Mouse (Mus musculus) megakaryocyte-erythroid progenitor cell, adult 5-6 weeks (primary cell): ENCODE measurements around the gene Slco1a5. TPM values are rescaled to one million over a fixed set of nuclear protein-coding genes. Genes with fewer than 3 reads are reported as not detected.
"Not testable (repeated sequence)": the region's sequence is repeated elsewhere in the genome, so short reads cannot be mapped to it uniquely, and the experiment has no call there.

Source experiments
- ATAC-seq: replicated peaks from 2 replicates; pipeline ENCODE4 v1.8.0; 2016; ENCODE audit warnings: mild to moderate bottlenecking, inconsistent platforms; ENCODE audit not compliant: severe bottlenecking, poor library complexity, low FRiP score, low TSS enrichment
- total RNA-seq, 2 experiments: library from RNA; stranded (forward) in 1 of 2; stranded (reverse) in 1 of 2; fragments of 200-1000, 215-1000 nt in 1 of 2; fragments of >200 nt in 1 of 2; fragmentation: Nextera tagmentation in 1 of 2; gene quantifications; 2 replicates each; pipeline ENCODE4 v1.2.3; 2014 to 2017

The Slco1a5 gene
- total RNA-seq, 2 experiments from 2014 or later, result not detected

DNA sequence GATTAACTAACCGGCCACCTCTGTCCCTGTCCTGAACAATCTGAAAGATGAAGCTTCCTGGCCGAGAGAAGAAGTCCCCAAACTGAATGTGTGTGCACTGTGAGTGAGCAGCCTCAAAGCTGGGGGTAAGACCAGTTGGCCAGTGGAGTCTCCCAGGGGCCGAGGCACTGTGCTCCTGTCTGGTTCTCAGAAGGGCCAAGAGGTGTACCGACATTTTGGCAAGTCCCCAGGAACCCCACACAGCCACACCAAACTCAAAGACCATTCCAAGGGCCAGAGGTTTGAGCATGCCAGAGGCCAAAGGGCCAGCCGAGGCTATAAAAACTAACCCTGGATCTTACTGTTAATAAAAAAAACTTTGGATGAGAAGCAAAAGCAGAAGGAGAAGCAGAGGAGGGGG, 8.5 kb downstream of the Slco1a5 start:
- ATAC-seq, result no peak

DNA sequence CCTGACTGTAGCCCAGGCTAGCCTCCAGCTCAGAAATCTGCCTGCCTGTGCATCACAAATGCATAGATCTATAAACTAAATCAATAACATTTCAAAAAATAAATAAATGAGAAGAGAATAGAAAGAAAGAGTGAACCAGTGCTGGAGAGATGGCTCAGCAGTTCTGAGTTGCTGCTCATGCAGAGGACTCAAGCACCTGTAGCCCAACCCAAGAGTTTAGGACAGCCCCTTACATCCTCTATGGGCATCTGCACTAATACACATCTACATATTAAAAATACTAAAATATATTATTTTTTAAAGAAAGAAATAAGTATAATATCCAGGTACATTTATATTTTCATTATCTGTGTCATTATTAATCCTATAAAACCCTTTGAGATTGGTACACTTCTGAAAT, 17.7 kb downstream of the Slco1a5 start:
- ATAC-seq, result no peak

DNA sequence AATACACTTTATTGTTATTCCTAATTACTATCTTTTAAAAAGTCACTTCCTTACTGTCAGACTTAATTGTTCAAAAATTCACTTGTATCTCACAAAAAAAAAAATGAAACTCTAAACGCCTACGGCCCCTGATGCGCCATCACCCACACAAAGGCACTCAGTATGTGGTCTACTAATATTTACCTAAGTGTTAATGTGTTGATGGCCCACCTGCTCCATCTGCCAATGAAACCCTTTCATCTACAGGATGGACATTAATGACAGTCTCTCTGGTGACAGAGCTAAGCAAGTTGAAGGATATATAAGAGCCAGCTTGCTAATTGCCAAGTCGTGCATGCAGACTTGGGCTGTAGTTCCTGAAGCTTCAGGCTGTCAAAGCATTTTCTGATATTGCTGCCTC, 24.7 kb downstream of the Slco1a5 start, which contains the start of gene Iapp:
TSS of gene Iapp (plus strand) at position 326 of the 400 bp plus-strand sequence.
- no peak for ATAC-seq

DNA sequence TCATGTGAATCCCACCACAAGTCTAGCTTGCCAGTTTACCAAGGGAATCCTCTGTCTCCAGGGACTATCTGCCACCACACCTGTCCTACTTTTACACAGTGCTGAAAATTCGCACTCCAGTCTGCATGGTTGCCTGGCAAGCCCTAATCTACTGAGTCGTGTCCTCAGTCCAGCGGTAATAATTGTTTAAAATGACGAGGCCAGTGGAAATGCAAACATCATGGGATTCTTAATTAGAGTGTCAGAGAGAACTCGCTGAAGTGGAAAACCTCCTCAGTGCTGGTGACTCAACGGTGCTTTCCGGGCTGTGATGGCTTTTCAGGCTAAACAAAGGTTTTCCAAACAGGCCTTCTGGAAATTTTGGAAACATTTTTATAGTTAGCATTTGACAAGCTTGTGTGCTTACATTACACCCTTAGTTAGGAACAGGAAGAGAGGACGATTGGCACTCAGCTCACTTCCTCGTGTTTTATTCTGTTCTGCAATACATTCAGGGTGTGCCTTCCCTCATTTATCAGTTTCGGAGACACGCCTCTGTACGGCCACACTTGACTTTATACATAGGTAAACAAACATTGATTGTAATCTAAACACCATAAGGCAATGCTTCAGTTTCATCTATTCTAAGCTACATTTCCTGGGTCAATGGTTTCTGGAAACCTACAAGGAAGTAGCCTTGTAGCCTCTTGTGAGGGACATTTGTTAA, 33.2 kb downstream of the Slco1a5 start:
- ATAC-seq, result no peak

DNA sequence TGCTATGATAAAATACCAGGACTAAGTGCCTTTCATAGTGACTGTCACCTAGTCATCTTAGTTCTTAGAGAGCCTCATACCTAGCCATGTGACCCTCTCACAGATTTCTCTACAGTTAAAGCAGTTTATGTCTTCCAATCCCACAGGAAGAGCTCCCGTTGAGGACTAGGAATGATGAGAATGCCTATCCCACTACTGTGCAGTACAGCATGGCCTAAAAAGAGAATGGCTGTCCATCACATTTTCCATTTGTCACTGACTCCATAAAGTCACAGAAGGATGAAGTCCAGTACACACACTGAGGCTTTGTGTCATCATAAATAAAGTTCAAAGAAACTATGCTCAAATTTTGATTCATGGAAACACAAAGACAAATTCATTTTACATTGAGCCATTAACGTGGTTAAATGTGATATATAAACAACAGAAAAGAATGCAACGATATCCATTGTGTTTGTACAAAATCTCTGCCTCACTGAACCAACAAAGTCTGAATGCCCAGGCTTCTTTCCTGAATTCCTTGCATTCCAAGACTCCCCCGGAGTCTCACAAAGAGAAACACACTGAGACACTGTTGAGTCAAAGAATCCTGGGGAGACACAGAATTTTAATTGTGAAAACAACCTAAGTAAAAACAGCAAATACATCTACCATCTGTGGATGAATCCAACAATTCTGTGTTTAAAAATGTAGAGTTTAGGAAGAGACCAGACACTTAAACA, 46.9 kb downstream of the Slco1a5 start:
- no peak for ATAC-seq

DNA sequence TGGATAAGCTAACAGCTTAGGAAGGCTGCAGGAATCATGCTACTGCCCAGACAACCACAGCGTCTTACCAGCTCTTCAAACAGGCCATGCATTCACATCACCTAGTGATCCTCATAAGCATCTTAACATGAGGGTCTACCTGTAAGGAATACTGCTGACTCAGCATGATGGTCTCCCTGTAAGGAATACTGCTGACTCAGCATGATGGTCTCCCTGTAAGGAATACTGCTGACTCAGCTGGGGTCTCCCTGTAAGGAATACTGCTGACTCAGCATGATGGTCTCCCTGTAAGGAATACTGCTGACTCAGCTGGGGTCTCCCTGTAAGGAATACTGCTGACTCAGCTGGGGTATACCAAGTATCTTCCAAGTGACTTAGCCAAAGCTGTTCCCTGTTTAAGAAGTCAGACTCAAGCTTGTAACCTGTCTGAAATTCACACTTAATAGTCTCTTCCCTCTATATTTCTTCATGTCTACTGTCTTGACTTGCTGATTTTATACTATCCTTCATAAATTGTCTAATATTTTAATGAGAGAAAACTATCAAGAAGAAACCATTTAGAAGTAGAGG, 72.0 kb downstream of the Slco1a5 start:
- ATAC-seq, result not testable (repeated sequence)

DNA sequence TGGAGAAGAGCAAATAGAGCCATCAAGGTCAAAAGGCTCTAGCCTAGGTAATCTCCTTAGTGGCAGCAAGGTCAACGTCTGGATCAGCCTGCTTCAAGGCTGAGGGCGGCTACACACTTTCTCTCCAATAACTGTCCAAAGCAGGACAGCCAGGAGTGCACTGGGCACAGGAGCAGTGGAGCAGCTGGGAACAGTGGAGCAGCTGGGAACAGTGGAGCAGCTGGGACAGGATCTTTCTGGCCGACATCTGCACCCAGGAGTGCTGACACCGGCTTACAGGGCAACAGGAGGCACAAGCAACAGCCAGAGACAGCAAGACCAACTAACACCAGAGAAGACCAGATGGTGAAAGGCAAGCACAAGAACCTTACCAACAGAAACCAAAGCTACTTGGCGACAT, 77.7 kb downstream of the Slco1a5 start:
- ATAC-seq, result no peak

DNA sequence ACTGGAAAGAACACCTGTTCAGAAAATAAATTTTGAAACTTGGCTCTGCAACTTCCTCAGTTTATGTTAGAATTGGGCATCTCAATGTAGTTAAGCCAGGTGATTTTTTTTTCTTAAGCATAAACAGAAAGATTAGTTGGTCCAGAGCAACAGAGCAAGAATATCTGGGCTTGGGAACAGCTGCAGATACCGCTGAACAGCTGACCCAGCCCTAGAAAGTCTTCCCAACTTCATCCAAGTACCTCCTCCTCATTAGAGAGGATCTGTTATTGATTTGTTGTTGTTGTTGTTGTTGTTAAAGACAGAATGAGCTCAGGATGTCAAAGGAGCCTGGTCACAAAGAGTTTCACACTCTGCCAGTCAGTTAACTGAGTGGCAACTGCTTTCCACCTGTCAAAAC, 83.3 kb downstream of the Slco1a5 start:
- ATAC-seq, result no peak

DNA sequence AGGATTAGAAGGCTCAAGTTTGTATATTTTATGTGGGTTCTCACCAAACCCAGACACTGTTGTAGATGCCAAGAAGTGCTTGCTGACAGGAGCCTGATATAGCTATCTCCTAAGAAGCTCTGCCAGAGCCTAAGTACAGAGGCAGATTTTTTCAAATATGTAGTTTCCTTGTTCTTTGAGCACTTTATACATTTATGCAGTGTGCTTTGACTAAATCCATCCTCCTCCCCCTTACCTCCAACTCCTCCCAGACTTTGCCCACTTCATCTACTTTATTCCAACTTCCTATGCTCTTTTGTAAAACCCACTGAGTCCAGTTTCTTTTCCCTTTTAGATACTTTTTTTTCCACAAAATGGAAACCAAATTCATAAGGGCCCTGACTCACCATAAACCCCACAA, 102.6 kb downstream of the Slco1a5 start:
- no peak for ATAC-seq

DNA sequence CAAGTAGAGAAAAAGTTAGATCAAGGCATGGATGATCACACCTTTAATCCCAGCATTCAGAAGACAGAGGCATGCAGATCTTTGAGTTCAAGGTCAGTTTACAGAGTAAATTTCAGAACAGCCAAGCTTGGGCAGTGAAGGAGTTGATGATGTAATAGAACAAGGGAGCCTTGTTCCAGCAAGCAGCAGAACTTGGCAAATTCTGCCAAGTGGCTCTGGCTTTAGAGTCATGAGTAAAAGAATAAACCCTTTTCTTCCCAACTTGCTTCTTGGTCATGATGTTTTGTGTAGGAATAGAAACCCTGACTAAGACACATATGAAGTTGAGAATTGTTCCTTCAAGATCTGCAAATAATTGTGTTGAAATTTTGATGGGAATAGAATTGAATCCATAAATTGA, 111.0 kb downstream of the Slco1a5 start:
- ATAC-seq, result no peak

DNA sequence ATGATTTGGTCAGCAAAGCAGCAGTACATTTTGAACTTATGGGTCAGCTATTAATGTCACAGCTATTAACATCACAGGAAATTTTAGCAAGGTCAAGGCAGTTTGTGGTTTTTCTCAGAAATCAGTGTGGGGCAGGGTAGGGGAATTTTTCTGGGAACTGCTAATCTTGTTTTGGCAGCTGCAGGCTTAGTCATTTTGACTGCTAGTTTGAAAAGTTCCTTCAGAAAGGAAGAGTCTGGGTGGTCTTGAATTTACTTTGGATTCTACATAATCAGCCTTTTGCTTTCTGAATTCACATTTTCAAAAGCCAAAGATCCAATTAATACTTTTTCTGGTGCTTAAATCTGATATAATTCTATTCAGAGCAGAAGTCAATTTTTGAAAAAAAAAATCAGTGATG, 113.0 kb downstream of the Slco1a5 start:
- ATAC-seq, result no peak

DNA sequence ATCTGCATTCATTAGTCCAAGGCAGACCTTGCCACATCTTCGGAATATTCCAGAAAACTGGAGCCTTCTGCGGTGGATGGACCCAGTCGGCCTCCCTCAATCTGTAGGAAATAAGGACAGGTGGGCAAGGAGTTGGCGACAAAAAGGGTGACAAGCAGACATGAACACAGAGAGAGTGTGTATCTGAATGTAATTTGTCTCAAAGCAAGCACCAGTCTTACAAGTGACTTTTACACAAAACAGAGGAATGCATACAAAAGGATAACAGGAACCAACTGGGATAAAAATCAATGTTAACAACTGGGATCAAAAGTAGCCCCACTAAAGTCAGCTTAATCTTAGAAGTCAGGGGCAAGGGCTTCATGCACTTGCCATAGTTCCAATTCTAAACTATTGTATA, 114.4 kb downstream of the Slco1a5 start, which contains the start of gene Slco1a6:
TSS of gene Slco1a6 (minus strand) at position 101 of the 400 bp plus-strand sequence.
- ATAC-seq, result no peak

DNA sequence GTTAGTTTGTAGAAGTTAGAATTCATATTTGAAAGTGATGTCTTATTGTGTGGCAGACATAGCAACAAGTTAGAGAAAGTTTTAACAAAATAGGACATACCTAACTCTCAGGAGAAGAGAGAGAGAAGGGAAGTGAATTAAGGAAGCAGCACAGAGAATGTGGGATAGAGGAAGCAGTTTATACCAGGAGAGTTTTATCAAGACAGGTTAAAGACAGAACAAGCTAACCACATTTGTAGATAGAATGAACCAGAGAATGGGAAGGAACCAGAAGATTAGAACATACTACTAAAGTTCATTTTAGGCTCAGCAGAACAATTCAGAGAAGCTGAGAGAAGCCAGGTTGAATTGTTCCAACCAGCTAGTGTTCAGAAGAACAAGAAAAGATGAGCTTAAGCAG, 122.3 kb downstream of the Slco1a5 start:
- ATAC-seq, result no peak

DNA sequence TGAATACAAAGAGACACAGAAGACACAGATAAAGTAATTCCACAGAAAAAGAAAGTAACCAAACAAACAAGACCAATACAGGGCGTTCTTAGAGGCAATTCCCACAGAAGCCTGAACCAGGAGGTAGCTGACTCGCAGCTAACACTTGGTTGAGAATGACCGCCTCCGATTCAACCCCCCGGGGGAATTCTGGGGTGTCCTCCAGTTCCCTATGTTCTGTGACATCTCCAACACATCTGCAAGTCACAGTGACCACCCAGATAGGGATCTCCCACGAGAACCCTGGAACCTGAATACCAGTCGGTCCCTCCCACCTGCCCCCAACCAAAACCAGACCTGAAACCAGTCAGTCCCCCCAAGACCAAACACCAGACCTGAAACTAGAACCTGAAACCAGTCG, 128.5 kb downstream of the Slco1a5 start:
- no peak for ATAC-seq

DNA sequence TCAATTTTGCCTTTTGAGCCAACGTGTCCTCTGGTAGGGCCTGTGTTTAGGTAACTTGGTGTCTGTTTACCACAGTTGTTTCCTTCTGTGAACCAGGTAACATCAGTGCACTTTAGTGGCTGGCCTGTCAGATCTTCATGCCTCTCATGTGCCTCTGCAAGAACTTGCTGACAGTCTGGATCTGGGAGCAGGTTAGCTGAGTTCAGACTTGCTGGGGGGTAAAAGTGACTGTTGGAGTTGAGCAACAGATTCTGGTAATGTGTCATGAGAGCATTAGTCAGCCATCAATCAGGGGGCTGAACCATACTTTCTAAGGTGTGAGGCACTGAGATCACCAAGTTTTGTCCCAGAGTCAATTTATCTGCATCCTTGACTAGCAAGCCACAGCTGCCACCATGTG, 130.8 kb downstream of the Slco1a5 start:
- no peak for ATAC-seq

DNA sequence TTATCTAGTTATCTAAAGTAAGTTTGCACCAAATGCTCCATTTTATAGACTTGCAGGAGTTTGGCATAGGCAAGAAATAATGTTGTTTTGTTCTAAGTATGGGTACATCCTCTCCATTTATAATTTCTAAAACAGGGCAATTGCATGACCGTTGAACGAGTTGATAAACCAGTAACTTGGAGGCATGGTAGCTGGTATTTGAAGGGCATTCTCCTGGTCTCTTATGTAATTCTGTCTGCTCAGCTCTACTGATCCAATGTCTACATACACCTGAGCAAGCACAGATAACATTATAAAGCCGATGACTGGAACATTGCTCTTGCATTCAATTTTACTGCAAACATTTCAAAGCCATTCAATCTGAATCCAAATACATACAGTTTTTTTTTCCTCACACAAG, 135.4 kb downstream of the Slco1a5 start:
- no peak for ATAC-seq

DNA sequence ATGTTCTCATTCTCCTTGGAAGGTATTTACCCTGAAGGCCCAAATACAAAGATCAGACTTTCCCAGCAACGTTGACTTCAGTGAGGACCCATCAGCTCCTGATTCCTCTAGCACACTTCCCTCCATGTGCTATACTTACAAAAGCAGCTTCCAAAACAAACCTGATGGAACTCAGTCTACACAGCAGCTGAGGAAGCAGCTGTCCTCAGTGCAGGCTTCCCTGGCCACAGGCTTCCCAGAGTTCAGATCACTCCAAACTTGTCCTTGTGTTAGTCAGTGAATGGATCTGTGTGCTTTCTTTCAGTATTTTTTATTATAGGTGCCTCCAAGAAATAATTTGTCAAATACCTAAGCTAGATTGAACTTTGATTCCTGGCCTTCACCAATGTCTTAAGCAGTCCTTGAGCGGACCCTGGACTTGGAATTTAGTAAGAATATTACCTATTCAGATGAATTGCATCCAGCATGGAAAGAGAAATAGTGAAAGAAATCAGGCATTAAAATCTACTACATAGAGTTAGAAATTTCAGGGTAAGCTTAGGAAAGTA, 136.8 kb downstream of the Slco1a5 start:
- ATAC-seq, result no peak
